Mouse (Mus musculus): Measurements from ENCODE around the gene Lypd5.
A peak's percentile ranks its signal among the peaks of the same experiment; 100 is the strongest.

The Lypd5 gene

GRCm38 (mm10) chr7:24384827-24385226 lies 35.8 kb downstream of the Lypd5 start:
- DNase-seq = peak; percentile 87 to 91

- DNase-seq = no peak
These were observed 38.1 kb downstream of the Lypd5 start for GRCm38 (mm10) chr7:24387059-24387556.

- no peak for DNase-seq
These were observed 40.7 kb downstream of the Lypd5 start for GRCm38 (mm10) chr7:24389516-24390187.

- DNase-seq = no peak
These were observed 41.5 kb downstream of the Lypd5 start for GRCm38 (mm10) chr7:24390512-24390911.

- no peak for DNase-seq
These were observed 42.1 kb downstream of the Lypd5 start for GRCm38 (mm10) chr7:24391077-24391476.

- no peak for DNase-seq
These were observed 42.7 kb downstream of the Lypd5 start for GRCm38 (mm10) chr7:24391687-24392086.

- no peak for DNase-seq
These were observed 45.1 kb downstream of the Lypd5 start for GRCm38 (mm10) chr7:24394054-24394453.

- DNase-seq = no peak
These were observed 45.6 kb downstream of the Lypd5 start for GRCm38 (mm10) chr7:24394475-24395161.

GRCm38 (mm10) chr7:24396832-24397231 lies 47.8 kb downstream of the Lypd5 start:
- no peak for DNase-seq

GRCm38 (mm10) chr7:24398364-24398913 lies 49.4 kb downstream of the Lypd5 start:
- no peak for DNase-seq

GRCm38 (mm10) chr7:24399256-24400081 lies 50.5 kb downstream of the Lypd5 start, which contains the start of gene Smg9:
Gene Smg9, plus strand, starts transcription at chr7:24399619.
- DNase-seq = peak; percentile 98

- no peak for DNase-seq
These were observed 51.1 kb downstream of the Lypd5 start for GRCm38 (mm10) chr7:24400082-24400452.

- peak in 1 of 2 experiments; percentile 8 for DNase-seq
These were observed 51.5 kb downstream of the Lypd5 start for GRCm38 (mm10) chr7:24400489-24400888.

GRCm38 (mm10) chr7:24402851-24403250 lies 53.9 kb downstream of the Lypd5 start:
- peak; percentile 23 to 63 for DNase-seq
